Mouse (Mus musculus) ES-E14 (cell line): ENCODE measurements around the gene Unk. TPM values are rescaled to one million over a fixed set of nuclear protein-coding genes. Genes with fewer than 3 reads are reported as not detected.

Experiments used
- DNase-seq: peaks from one replicate; pipeline ENCODE4 v3.0.0-alpha.2; 2013; ENCODE audit warnings: low read depth, low spot score
- H3K27ac ChIP-seq: 2 replicates; pipeline ENCODE4 v1.5.1; 2012; ENCODE audit warnings: low read depth, mild to moderate bottlenecking, low read length, moderate library complexity, mixed read lengths; ENCODE audit not compliant: poor library complexity, insufficient read depth, severe bottlenecking
- H3K36me3 ChIP-seq: 2 replicates; pipeline ENCODE4 v1.6.1; 2012; ENCODE audit warnings: mild to moderate bottlenecking, low read length, moderate library complexity, mixed read lengths; ENCODE audit not compliant: control insufficient read depth, poor library complexity, insufficient read depth, severe bottlenecking
- H3K4me1 ChIP-seq, 2 experiments: fragments of 150-350 bp in 1 of 2; sonication (generic) in 1 of 2; 2 replicates each; pipeline ENCODE4 v1.6.1; 2012; ENCODE audit warnings: low read length in 2 of 2, mild to moderate bottlenecking in 1 of 2, mixed read lengths in 1 of 2; ENCODE audit not compliant: control insufficient read depth in 2 of 2, insufficient read depth in 2 of 2, poor library complexity in 1 of 2
- H3K4me3 ChIP-seq, 2 experiments: fragments of 150-350 bp in 1 of 2; sonication (generic) in 1 of 2; 2 replicates each; pipeline ENCODE4 v1.5.1; 2012; ENCODE audit warnings: low read length in 2 of 2, low read depth in 1 of 2, mild to moderate bottlenecking in 1 of 2, mixed read lengths in 1 of 2; ENCODE audit not compliant: insufficient read depth in 1 of 2, poor library complexity in 1 of 2, severe bottlenecking in 1 of 2
- H3K9ac ChIP-seq: 2 replicates; pipeline ENCODE4 v1.6.1; 2012; ENCODE audit warnings: low read depth, mild to moderate bottlenecking, low read length, mixed read lengths; ENCODE audit not compliant: poor library complexity, insufficient read depth, severe bottlenecking
- H3K9me3 ChIP-seq: fragments of 150-350 bp; sonication (generic); 2 replicates; pipeline ENCODE4 v1.6.1; 2012; ENCODE audit warnings: low read depth, mild to moderate bottlenecking, low read length; ENCODE audit not compliant: control insufficient read depth, insufficient read depth
- CHD2 ChIP-seq: IDR thresholded peaks from 2 replicates; pipeline ENCODE4 v1.6.1; 2014; ENCODE audit warnings: mild to moderate bottlenecking, low read depth, low read length, inconsistent platforms
- HCFC1 ChIP-seq: IDR thresholded peaks from 2 replicates; pipeline ENCODE4 v1.6.1; 2012; ENCODE audit warnings: low read length, inconsistent platforms, borderline replicate concordance; ENCODE audit not compliant: insufficient read depth
- MAFK ChIP-seq: IDR thresholded peaks from 2 replicates; pipeline ENCODE4 v1.6.1; 2014; ENCODE audit warnings: mild to moderate bottlenecking, low read depth, low read length, inconsistent platforms; ENCODE audit not compliant: insufficient read depth
- ZC3H11A ChIP-seq: IDR thresholded peaks from 2 replicates; pipeline ENCODE4 v1.6.1; 2012; ENCODE audit warnings: low read depth, mild to moderate bottlenecking, inconsistent platforms, low read length, borderline replicate concordance
- ZNF384 ChIP-seq: IDR thresholded peaks from 2 replicates; pipeline ENCODE4 v1.6.1; 2012; ENCODE audit warnings: low read depth, low read length, inconsistent platforms
- in situ Hi-C, 2 experiments: fragments of 600-800 bp; cut with MboI; formaldehyde crosslinking; loops; one replicate each; pipeline ENCODE4 v1.15.1; 2025; ENCODE audit warnings: low sequenced_read_pairs in 2 of 2, inconsistent platforms in 1 of 2; ENCODE audit not compliant: unreplicated experiment in 2 of 2
- total RNA-seq: library from RNA; depleted of rRNA; stranded (reverse); fragments of 300-350 nt; gene quantifications from 2 replicates; pipeline ENCODE4 v1.2.3, GENCODE M21; 2012

Unk gene
- total RNA-seq, 1 experiment: 32.5 TPM

- in situ Hi-C loops: no loop called here
- Histone ChIP-seq H3K9me3 (no peaks in the 10 kb centered on the region), H3K36me3 (no peaks in the 10 kb centered on the region), H3K27ac (no peak overlapping the region), H3K4me3 (no peak overlapping the region), H3K4me1 (peaks cover 0 to 11% of the 10 kb centered on the region in 2 experiments; a peak in 2 of 4 replicates), H3K9ac (no peak overlapping the region)
- TF ChIP-seq ZNF384 (no peak), CHD2 (no peak), HCFC1 (no peak), MAFK (no peak), ZC3H11A (no peak)
- DNase-seq: no peak
These were observed 38.0 kb upstream of the Unk start for GRCm38 (mm10) chr11:115992098-115992497.

DNA sequence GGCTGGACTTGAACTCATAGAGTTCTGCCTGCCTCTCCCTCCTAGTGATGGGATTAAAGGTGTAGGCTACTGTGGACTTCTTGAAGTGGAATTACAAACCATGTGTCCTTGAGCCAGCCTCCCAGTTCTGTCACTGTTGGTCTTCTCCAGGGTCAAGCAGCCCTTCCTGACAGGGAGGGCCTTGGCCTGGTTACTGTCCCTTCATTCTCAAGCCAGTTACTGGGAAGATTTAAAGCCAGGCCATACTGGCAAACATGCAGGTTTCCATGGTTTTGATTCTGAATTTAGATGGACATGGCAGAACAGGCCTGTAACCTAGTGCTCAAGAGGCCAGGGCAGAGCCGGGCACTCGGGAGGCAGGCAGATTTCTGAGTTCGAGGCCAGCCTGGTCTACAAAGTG is 34.9 kb upstream of the Unk start:
- Histone ChIP-seq H3K9me3 (no peaks in the 10 kb centered on the region), H3K4me3 (no peak overlapping the region), H3K9ac (no peak overlapping the region), H3K4me1 (peaks cover 0 to 9% of the 10 kb centered on the region in 2 experiments; a peak in 2 of 4 replicates), H3K36me3 (no peaks in the 10 kb centered on the region), H3K27ac (no peak overlapping the region)
- in situ Hi-C loops: loop anchor here in 1 of 2 experiments (5.0 kb wide), 1 partner anchor 53 kb away; no protein-coding TSS in a partner anchor
- no peak for DNase-seq
- TF ChIP-seq ZC3H11A: no peak
- TF ChIP-seq HCFC1: no peak
- TF ChIP-seq MAFK: no peak
- no peak for TF ChIP-seq CHD2
- no peak for TF ChIP-seq ZNF384

- Histone ChIP-seq H3K36me3 (no peaks in the 10 kb centered on the region), H3K4me1 (peaks cover 0 to 10% of the 10 kb centered on the region in 2 experiments; a peak in 2 of 4 replicates), H3K9me3 (no peaks in the 10 kb centered on the region), H3K27ac (no peak overlapping the region), H3K4me3 (no peak overlapping the region), H3K9ac (no peak overlapping the region)
- peak; percentile 73; the same call in 1 of the 2 replicates for TF ChIP-seq ZC3H11A
- TF ChIP-seq CHD2: no peak
- no peak for TF ChIP-seq ZNF384
- peak; percentile 24 for DNase-seq
- in situ Hi-C loops: loop anchor here in 1 of 2 experiments (5.0 kb wide), 1 partner anchor 55 kb away; no protein-coding TSS in a partner anchor
These were observed 33.1 kb upstream of the Unk start for GRCm38 (mm10) chr11:115997047-115997446.

- TF ChIP-seq ZC3H11A: no peak
- TF ChIP-seq ZNF384: no peak
- no peak for TF ChIP-seq CHD2
- no peak for TF ChIP-seq HCFC1
- TF ChIP-seq MAFK: no peak
- Histone ChIP-seq H3K4me1 (peaks cover 0 to 10% of the 10 kb centered on the region in 2 experiments; a peak in 2 of 4 replicates), H3K4me3 (no peak overlapping the region), H3K9me3 (no peaks in the 10 kb centered on the region), H3K27ac (no peak overlapping the region), H3K9ac (no peak overlapping the region), H3K36me3 (no peaks in the 10 kb centered on the region)
- no peak for DNase-seq
- in situ Hi-C loops: loop anchor here in 1 of 2 experiments (5.0 kb wide), 1 partner anchor 55 kb away; no protein-coding TSS in a partner anchor
These were observed 32.5 kb upstream of the Unk start for GRCm38 (mm10) chr11:115997662-115998061.

- DNase-seq: no peak
- no peak for TF ChIP-seq CHD2
- TF ChIP-seq ZNF384: no peak
- TF ChIP-seq HCFC1: no peak
- no peak for TF ChIP-seq MAFK
- Histone ChIP-seq H3K27ac (no peak overlapping the region), H3K9me3 (no peaks in the 10 kb centered on the region), H3K36me3 (no peaks in the 10 kb centered on the region), H3K4me3 (no peak overlapping the region), H3K9ac (no peak overlapping the region), H3K4me1 (peaks cover 0 to 6% of the 10 kb centered on the region in 2 experiments; a peak in 2 of 4 replicates)
- in situ Hi-C loops: loop anchor here in 1 of 2 experiments (5.0 kb wide), 1 partner anchor 57 kb away; no protein-coding TSS in a partner anchor
These were observed 31.1 kb upstream of the Unk start for GRCm38 (mm10) chr11:115999027-115999426.
